Mouse (Mus musculus) naive thymus-derived CD4-positive, alpha-beta T cell, adult 2 months (primary cell): ENCODE measurements around the gene Ap1ar.
"Not testable (repeated sequence)": the region's sequence is repeated elsewhere in the genome, so short reads cannot be mapped to it uniquely, and the experiment has no call there.

ENCODE experiments used
- DNase-seq: peaks from one replicate; pipeline ENCODE4 v3.0.0-alpha.2; 2011; ENCODE audit warnings: low read depth

Gene Ap1ar

DNA sequence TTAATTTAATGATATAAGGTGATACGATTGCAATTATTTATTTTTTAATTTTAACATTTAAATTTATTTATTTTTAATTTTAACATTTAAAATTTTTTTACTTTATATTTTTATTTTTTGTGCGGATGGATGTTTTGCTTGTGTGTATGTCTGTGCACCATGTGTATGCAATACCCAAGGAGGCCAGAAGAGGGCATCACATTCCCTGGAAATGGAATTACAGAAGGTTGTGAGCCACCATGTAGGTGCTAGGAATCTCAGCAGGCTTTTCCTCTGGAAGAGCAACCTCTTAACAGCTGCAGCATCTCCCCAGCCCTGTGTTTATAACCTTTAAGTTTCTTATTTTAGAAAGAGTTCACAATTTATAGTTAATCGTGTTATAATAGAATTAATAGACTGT is 41.6 kb downstream of the Ap1ar start:
- no peak for DNase-seq

DNA sequence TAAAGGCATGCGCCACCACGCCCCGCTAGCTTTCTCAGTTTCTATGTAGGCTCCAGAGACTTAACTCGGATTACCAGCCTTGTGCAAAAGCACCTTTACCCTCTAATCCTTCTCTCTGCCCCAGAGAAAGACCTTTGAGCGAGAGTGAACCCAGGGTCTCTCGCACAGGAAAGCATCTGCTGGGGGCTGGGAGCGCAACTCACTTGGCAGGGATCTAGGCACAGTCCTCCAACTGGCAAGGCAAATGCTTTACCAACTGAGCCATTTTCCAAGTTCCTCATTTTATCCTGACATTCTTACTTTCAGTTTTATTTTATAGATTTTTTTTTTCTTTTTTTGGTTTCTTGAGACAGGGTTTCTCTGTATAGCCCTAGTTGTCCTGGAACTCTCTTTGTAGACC is 44.3 kb downstream of the Ap1ar start:
- no peak for DNase-seq

DNA sequence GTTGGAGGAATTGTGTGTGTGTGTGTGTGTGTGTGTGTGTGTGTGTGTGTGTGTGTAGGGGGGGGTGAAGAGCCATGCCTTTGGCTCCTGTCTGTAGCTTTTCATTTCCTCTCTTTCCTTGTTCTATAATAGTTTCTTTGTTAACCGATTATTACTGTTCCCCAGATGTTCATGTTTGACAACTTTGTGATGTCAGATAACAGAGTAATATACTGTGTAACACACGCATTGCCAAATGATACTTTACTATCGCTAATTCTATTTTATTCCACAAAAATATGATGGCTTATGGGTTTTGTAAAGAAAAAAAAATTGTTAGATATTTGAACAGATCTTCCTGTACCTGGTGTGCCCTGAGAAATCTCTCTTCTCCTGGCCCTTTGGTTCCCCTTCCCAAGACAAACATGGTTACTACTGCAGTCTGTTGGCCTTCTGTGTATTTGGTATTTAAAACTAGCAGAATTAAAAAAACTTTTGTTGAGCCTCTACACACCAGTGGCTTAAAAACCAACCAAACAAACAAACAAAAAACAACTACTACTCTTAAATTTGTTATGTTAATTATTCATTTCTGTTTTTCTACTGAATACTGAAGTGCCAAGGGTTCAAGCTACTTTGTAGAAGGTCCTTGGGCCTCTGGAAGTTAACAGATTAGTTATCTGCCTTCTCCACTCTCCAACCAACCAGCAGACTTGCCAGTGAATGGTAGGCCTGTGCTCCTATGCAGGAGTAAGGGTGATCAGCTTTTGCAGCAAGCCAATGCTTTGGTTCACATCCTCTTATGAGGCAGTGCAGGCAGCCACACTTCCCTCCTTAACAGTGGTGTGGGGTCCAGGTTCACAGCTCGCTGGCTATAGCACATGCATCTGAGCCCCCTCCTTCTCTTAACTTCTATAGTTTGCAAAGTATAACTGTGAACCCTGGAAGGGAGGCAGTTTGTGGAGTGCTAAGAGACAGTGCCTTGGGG is 45.4 kb downstream of the Ap1ar start:
- DNase-seq: no peak

DNA sequence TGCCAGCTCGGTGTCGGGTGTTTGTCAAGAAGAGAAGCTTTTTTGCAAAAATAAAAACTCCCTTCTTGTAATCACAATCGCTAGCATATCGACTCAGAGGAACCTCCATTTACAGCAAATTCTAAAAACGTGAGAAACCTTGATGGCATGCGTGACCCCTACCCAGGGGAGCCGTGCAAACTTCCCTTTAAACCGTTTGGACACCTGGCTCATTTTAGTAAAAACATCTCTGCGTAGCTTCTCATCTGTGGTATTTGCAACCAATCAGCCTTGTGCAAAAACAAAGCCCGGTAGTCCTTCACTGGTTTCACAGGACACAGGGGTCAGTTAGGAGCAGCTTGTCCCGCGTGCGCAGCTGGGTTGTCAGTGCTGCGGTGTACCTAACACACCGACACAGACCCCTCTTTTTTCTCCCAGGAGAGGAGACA is 46.3 kb downstream of the Ap1ar start:
- DNase-seq: peak; percentile 15

DNA sequence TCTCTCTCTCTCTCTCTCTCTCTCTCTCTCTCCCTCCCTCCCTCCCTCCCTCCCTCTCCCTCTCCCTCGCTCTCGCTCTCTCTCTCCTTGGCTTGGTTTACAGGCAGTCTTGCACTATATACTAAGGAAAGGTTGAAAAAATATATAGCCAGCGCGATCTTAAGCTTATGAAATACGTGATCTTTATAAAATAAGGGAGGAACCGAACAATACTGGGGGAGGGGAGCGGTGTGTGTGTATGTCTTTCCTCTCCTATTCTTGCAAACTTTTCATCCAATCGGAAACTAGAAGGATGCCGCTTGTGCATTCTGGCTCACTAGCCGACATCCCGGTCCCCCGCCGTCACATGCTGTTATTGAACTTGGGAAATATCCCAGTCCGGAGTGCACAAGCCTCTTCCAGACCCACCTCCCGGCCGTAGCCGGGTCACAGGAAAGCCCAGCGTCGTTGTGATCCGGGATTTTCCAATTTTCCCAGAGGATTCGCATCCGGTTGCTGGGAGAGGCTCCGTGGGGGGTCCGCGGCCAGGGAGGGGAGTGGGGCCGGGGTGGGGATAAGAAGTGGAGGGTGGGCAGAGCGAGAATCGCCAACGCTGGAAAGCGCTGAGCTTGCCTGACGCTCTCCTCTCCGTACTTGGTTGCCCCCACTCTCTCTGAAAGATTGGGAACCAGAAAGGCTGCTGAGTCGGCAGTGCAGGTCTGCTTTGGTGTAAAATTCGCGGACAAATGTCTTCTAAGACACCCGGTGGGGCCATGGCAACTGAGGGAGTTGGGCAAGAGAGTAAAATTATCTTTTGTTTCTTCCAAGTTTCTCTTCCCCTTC is 46.9 kb downstream of the Ap1ar start:
- peak; percentile 37 for DNase-seq

DNA sequence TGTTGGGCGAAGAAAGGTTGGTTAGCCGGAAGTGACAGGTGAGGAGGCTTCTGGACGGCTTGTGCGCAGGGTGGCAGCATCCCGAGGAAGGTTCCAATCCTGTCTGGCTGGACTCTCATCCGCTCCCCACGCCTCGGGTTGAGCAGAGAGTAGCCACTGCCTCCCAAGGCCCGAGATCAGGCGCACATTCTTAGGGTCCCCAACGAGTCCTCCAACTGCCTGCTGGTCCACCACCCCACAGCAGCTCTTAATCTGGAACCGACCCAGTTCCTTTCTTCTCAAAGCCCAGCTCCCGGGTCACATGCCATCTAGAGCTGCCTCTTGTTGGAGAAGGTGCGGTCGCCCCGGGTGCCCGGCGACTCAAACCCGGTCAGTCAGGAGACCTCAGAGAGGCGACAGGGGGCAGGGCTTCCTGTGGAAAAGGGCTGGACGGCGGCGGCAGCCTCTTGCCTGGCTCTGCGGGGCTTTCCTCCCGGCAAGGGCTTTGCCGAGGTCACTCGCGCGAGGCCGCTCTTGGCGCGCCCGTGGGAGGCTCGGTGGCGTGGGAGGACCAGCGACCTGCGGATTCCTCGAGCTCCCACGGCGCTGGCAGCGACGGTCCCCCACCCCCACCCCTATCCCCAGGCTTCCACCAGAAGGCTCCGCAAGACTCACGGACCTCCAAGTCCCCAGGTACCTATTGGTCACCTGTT is 47.7 kb downstream of the Ap1ar start, which contains the start of gene Tifa:
Gene Tifa, plus strand, starts transcription at position 306 of the 692 bp plus-strand sequence.
- peak; percentile 27 for DNase-seq

DNA sequence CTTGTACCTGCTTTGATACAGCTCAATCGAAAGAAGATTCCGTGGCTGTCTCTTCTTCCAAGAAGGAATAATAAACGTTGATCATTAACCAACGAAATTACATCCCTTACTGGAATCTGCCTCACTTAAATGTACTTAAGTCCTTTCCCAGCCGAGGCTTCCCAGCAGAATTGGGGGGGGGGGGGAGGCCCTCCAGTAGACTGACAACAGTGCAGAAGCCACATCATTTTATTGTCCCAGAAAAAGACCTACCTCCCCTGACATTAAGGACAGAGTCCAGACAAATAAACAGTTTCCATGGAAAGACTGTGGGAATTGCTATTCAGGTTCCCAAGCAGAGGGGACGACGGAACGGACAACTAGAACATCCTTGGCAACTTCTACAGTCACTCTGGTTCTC is 48.4 kb downstream of the Ap1ar start:
- no peak for DNase-seq

DNA sequence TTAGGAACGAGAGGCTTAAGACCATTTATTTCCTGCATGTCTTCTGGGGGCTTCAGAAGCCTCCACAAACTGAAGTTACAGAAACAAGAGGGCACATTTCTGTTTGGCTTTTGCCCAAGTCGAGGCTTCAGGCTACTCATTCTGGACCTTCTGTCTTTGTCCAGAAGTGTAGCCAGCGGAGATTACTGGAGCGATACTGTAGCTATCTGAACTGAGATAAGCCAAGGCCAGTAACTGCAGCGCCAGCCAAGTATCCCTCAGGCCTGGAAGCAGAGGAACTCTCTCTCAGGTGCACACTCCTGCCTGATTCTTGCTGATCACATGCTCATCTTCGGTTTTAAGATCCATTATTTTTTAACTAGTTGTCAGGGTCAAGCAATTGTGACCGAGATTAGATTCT is 49.3 kb downstream of the Ap1ar start:
- no peak for DNase-seq

DNA sequence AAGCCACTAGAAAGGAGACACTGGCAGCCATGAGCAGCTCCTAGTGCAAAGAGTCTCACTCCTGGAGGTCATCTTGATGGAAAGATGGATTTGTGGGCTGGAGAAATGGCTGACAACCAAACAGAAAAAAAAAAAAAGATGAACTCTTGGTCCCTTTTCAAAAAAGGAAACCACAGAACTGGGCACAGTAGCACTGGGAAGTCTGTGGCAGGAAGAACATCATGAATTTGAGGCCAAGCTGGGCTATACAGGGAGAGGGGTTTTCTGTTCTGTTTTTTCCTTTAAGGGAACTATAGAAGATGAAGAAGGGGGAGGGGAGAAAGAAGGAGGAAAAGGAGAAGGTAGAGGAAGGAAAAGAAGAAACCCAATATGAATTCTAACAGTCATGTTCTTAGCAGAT is 50.3 kb downstream of the Ap1ar start:
- DNase-seq: no peak

DNA sequence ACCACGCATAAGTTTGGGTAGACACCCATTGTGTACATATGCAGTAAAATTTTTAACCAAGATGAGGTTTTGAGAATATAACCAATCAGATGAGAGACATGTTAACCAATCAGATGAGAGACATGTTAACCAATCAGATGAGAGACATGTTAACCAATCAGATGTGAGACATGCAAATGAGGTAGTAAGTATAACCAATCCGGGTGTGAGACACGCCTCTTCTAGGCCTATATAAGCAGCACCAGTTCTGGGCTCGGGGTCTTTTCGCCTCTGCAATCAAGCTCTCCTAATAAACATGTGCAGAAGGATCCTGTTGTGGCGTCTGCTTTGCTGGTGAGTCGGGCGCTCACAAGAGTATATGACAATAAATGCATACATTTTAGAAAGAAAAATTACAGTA is 53.6 kb downstream of the Ap1ar start:
- DNase-seq: not testable (repeated sequence)

DNA sequence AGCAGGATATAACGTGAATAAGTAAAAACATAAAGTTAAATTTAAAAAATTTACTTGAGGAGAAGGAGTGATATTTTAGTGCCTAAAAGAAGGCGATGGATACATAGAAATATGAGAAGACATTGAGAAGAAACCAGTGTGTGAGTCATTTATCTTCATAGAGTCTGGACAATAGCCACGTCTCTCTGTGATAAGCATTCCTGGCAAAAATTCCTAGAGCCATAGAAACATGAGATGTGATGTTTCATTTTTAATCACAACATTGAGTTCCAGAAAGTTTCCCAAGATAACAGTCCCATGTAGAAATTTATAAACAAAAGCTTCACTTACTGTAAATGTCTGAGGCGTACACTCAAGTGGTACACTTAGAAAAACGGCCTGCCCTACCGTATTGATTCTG is 54.4 kb downstream of the Ap1ar start:
- no peak for DNase-seq

DNA sequence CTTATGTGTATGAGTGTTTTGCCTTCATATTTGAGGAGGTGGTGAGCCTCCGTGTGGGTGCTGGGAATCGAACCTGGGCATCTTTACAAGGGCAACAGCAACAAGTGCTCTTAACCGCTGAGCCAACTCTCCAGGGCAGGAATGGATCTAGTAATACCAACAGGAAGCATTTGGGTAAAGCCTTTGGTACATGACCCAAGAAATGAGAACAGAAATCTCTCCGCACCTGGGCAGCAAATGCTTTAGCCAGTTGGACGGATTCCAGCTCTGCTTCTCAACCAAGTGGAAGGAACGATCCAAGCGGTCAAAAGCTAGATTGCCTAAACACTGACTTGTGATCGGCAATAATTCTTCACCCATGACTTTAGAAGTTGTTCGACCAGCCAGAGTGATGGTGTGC is 56.4 kb downstream of the Ap1ar start:
- DNase-seq: no peak

DNA sequence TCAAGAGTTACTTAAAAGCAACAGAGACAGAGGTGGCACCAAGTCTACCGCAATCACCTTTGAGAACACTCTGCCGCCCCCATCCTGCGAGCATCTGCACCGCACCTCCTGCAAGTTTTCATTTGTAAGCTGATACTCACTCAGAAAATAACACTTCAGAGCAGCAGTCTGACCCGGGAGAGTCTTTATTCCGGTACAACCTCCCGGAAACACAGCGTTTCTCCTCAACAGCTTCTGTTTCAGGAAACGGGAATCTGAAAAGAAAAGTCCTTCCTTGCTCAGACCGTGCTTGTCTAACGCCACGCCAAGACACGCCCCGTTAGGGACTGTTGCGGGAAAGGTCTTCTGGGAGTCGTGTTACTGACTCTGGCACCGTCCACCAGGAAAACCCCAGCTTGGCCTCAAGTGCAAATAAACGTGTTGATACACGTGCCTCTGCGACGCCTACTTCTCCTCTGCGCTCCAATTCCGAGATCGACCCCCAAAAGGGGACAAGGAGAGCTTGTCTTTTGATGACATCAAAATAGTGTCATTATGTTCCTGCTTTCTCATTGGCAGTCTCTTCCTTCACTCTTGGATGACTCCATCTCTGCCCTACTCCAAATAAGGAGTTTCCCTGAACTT is 57.2 kb downstream of the Ap1ar start, which contains the start of gene Alpk1:
Gene Alpk1, minus strand, starts transcription at position 507 of the 624 bp plus-strand sequence.
- DNase-seq: peak; percentile 70

DNA sequence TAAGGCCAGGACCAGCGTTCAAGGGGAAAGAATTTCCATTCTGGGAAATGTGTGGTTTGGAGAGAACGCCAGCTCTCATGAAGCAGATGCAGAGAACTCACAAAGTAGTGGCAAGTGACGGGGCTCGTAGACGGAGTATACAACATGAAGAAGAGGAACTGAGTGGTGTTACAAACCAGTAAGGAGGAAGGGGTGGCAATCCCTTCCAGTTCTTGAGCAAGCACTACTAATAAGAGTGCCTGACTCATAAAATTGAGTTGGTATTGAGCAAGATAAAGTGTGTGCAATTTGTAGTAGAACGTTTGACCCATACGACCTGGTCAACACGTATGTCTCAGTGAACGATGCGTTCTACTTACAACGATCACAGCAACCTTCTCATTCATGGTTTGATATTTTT is 68.2 kb downstream of the Ap1ar start:
- DNase-seq: no peak

DNA sequence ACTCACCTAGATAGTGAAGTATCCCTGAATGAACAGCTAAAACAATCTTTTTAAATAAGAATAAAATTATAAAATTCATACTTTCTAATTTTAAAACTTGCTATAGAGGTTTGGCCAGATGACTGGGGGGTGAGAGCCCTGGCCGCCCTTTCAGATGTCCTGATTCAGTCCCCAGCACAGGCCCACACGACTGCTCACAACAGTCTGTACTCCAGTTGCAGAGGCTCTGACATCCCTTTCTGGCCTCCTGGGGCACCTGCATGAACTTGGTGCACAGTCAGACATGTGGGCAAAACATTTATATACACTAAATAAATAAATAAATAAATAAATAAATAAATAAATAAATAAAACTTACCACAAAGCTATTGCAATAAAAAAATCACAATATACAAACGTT is 71.4 kb downstream of the Ap1ar start:
- no peak for DNase-seq

DNA sequence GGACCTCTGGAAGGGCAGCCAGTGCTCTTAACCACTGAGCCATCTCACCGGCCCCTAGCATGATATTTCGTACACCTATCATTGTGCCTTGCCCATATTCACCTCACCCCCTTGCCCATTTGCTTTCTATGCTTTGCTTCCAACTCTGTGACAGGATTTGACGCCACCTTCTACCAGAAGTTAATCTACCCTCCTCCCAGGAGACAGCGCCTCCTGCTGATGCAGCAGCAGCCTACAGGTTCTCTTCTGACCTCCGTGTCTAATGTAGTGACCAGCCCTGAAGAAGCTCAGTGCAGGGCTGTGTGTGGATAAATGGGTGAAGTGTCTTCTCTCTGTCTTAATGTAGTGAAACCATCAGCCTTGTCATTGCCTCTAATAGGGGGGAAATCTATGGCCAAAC is 72.8 kb downstream of the Ap1ar start:
- DNase-seq: no peak

DNA sequence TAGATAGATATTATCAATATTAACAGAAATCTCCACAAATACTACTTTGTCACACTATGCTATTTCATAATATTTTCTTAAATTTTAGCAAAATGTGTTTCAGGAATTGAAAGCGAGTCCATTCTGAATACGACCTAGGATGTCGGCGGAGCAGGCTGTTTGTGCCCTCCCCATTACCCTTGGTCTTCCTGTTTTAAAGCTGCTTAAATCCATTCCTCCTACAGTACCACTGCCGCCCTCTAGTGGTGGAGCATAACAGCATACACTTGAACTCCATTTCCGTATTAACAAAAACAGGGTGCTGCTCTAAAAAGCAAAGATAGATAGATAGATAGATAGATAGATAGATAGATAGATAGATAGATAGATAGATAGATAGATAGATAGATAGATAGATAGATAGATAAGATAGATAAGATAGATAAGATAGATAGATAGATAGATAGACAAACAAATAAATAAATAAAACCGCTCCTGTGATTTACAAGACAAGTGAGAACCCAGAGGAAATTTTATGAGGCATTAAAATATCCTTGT is 74.2 kb downstream of the Ap1ar start:
- peak; percentile 91 for DNase-seq

DNA sequence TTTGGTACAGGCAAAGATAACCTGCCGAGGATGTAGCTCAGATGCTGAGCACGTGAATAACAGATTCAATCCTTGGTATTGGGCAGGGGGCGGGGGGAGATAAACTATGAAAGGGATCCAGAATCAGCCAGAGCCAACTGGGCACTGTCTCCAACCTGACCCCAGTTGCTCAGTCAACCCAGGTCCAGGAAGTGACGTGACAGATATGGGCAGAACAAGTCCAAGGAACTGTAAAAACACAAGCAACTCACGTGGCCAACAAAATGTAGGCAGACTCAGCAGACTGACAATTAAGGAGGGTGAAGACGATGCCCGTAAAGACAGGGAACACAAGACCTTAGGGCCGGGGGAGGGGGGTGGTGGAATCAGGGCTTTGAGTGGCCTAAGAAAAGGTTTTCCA is 74.9 kb downstream of the Ap1ar start:
- no peak for DNase-seq

DNA sequence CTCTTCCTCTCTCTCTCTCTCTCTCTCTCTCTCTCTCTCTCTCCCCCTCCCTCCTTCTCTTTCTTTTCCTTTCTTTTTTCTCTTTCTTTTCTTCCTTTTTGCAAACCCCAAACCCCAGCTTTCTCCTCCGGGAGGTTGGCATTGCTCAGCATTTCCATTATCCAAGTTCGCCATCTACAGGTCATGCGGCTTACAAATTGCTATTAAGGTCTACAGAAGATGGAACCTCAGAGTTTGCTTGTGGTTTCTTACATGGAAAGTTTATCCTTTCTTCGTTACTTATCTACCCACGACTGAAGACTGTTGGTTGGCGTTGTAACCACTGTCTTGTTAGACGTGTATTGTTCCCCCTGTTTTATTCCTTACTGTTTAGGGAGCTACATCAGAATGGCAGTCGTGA is 78.1 kb downstream of the Ap1ar start:
- peak; percentile 45 for DNase-seq

DNA sequence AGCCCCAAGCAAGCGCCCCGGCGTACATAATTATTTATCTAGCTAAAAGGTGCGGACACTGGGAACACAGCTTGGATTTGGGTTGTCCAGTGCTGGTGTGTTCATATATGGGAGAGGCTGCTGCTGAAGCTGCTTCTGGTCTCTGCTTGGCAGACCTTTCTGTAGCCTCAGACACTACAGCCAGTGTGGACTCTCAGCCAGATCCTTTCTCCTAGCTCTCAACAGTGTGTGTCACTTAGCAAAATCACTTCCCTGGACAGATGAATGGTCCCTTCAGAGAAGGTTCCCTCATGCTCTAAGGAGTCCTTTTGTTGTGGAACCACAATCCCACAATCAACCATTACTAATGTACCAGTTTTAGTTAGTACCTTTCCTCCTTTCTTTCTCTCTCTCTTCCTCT is 78.5 kb downstream of the Ap1ar start:
- DNase-seq: no peak

DNA sequence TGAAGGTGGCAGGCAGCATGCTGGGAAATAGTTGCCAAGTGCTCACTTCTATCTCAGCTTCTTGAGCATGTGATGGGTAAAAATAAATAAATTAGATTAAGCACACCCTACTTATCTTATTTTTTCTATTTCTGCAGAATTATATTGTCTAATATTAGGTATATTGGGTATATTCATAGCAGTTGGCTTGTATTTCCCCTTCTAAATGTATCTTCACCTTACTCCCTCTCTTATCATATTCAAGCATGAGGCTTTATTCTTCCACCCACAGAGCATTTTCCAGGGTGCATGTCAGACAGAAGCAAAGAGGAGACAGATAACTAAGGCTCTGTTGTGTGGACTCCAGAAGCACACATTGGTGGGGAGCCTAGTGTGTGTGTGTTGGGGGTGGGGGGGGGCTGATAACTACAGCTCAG is 79.4 kb downstream of the Ap1ar start:
- no peak for DNase-seq
